Mouse (Mus musculus): ENCODE results near the gene Steap3.

Gene Steap3

DNA sequence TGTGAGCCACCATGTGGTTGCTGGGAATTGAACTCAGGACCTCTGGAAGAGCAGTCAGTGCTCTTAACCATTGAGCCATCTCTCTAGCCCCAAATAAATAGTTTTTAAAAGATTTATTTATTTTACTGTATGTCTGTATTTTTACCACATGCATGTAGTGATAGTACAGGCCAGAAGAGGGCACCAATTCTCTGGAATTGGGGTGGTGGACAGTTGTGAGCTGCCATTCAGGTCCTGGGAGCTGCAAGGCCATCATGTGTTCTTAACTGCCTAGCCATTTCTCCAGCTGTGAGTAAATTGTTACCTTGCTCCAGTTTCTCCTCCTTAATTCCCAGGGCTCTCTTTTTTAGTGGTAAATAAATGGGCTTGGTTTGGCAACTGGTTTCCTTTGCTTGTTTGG lies 118.3 kb downstream of the Steap3 start:
- Histone ChIP-seq H3K4me1 (replicated peaks; ENCODE audit: low read depth, low read length) (no peaks in the 10 kb centered on the region), H3K4me3 (replicated peaks; ENCODE audit: low read length) (no peak overlapping the region), H3K27me3 (ENCODE audit: insufficient read depth, low read length) (no peaks in the 10 kb centered on the region), H3K9me3 (ENCODE audit: low read length) (no peaks in the 10 kb centered on the region), H3K36me3 (ENCODE audit: insufficient read depth, low read length) (peaks cover 8% of the 10 kb centered on the region; the same call in 1 of the 2 replicates)
- TF ChIP-seq NANOG (IDR thresholded peaks at IDR 0.05; ENCODE audit: borderline replicate concordance, low read length) = no peak
- TF ChIP-seq CTCF (conservative IDR thresholded peaks at IDR 0.05; ENCODE audit: low read length) = peak; percentile 43; the same call in 1 of the 2 replicates

DNA sequence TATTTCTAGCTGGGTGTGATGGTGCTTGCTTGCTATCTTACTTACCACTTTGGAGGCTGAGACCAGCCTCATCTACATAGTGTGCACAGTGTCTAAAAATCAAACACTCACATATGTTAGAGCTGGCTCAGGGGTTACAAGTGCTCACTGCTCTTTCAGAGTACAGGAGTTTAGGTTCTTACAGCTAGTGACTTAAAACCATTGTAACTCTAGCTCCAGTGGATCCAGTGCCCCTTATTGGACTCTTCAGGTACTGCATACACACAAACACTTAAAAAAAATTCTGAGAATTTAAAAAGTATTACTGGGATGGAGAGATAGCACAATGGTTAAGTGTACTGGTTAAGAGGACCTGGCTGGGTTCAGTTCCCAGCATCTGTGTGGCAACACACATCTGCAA lies 125.5 kb downstream of the Steap3 start:
- no peaks in the 10 kb centered on the region for H3K9me3 ChIP-seq (ENCODE audit: low read length)
- no peak for TF ChIP-seq POU5F1 (IDR thresholded peaks at IDR 0.05; ENCODE audit: borderline replicate concordance, low read length)
- peak; percentile 35 for TF ChIP-seq CTCF (conservative IDR thresholded peaks at IDR 0.05; ENCODE audit: low read length)
- peaks cover 12% of the 10 kb centered on the region for H3K4me1 ChIP-seq (replicated peaks; ENCODE audit: low read depth, low read length)
- H3K27me3 ChIP-seq (ENCODE audit: insufficient read depth, low read length) = 0 out of 2 replicates have a peak, but pooled peaks cover 2% of the 10 kb centered on the region
- H3K36me3 ChIP-seq (ENCODE audit: insufficient read depth, low read length) = peaks cover 8% of the 10 kb centered on the region; the same call in 1 of the 2 replicates
- no peak overlapping the region for H3K4me3 ChIP-seq (replicated peaks; ENCODE audit: low read length)

- Histone ChIP-seq H3K4me3 (replicated peaks; ENCODE audit: low read length) (no peak overlapping the region), H3K4me1 (replicated peaks; ENCODE audit: low read depth, low read length) (peaks cover 12% of the 10 kb centered on the region), H3K27me3 (ENCODE audit: insufficient read depth, low read length) (0 out of 2 replicates have a peak, but pooled peaks cover 2% of the 10 kb centered on the region), H3K9me3 (ENCODE audit: low read length) (no peaks in the 10 kb centered on the region), H3K36me3 (ENCODE audit: insufficient read depth, low read length) (no peaks in the 10 kb centered on the region)
- TF ChIP-seq CTCF (conservative IDR thresholded peaks at IDR 0.05; ENCODE audit: low read length) (no peak), NANOG (IDR thresholded peaks at IDR 0.05; ENCODE audit: borderline replicate concordance, low read length) (no peak), POU5F1 (IDR thresholded peaks at IDR 0.05; ENCODE audit: borderline replicate concordance, low read length) (no peak)
These were observed 126.8 kb downstream of the Steap3 start for GRCm38 (mm10) chr1:120145527-120146216.

- 0 out of 2 replicates have a peak, but pooled peaks cover 2% of the 10 kb centered on the region for H3K27me3 ChIP-seq (ENCODE audit: insufficient read depth, low read length)
- H3K4me3 ChIP-seq (replicated peaks; ENCODE audit: low read length) = no peak overlapping the region
- TF ChIP-seq CTCF (conservative IDR thresholded peaks at IDR 0.05; ENCODE audit: low read length) (no peak), NANOG (IDR thresholded peaks at IDR 0.05; ENCODE audit: borderline replicate concordance, low read length) (no peak), POU5F1 (IDR thresholded peaks at IDR 0.05; ENCODE audit: borderline replicate concordance, low read length) (no peak)
- H3K36me3 ChIP-seq (ENCODE audit: insufficient read depth, low read length) = no peaks in the 10 kb centered on the region
- H3K9me3 ChIP-seq (ENCODE audit: low read length) = no peaks in the 10 kb centered on the region
- peaks cover 20% of the 10 kb centered on the region for H3K4me1 ChIP-seq (replicated peaks; ENCODE audit: low read depth, low read length)
These were observed 130.0 kb downstream of the Steap3 start for GRCm38 (mm10) chr1:120142551-120142950.
